Mouse (Mus musculus): ENCODE measurements around the gene Camta2. TPM values are rescaled to one million over a fixed set of nuclear protein-coding genes. Genes with fewer than 3 reads are reported as not detected.

Gene Camta2
- polyA plus RNA-seq, 2 experiments, result 2.1 to 2.7 TPM

- peaks cover 0 to 22% of the 10 kb centered on the region in 2 experiments; a peak in 2 of 4 replicates for H3K4me1 ChIP-seq (replicated peaks; ENCODE audit: control insufficient read depth in 2 of 2, insufficient read depth in 2 of 2, low read length in 1 of 2)
- DNase-seq (ENCODE audit: low read depth in 3 of 3, low spot score in 3 of 3) (no peak), ATAC-seq (ENCODE audit: insufficient read depth) (no peak)
- H3K27ac ChIP-seq, result no peak overlapping the region
- H3K9ac ChIP-seq (replicated peaks), result no peak overlapping the region
- H3K36me3 ChIP-seq (replicated peaks; ENCODE audit: control insufficient read depth, insufficient read depth, low read depth), result no peaks in the 10 kb centered on the region; the same call in 1 of the 2 replicates
- H3K9me3 ChIP-seq (ENCODE audit: control insufficient read depth, low read length), result no peaks in the 10 kb centered on the region
- no peaks in the 10 kb centered on the region for H3K27me3 ChIP-seq (ENCODE audit: control insufficient read depth, insufficient read depth, low read length)
- TF ChIP-seq CTCF (IDR thresholded peaks at IDR 0.05; ENCODE audit: low read depth), result no peak
- no peak for TF ChIP-seq EP300 (IDR thresholded peaks at IDR 0.05; ENCODE audit: low read depth)
- no peak overlapping the region for H3K4me2 ChIP-seq (ENCODE audit: low read depth)
- H3K4me3 ChIP-seq (ENCODE audit: insufficient read depth in 1 of 2, low read depth in 2 of 2, low read length in 2 of 2), result no peak overlapping the region
- 78% methylated on average over 8 of the region's 8 CpGs for WGBS (ENCODE audit: insufficient replicate concordance)
Observed at GRCm38 (mm10) chr11:70679361-70679760, 8.5 kb downstream of the Camta2 start.

DNA sequence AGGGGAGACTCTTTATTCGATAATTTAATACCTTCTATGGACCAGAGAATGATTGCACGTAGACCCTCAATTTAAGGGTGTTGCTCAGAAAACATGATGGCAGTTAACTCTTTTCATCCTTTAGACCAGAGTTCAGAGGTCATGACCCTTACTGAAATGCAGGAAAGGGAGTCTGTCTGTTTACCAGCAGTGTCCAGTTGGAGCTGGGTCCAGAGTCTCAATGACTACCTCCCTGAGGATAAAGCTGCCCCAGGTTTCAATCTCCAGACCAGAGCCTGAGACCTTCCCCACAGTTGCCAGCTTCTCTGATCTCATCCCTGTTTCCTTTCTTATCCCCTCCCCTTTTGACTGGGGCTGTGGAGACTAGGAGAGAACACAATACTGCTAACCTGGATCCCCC, 9.3 kb downstream of the Camta2 start:
- WGBS (ENCODE audit: insufficient replicate concordance), result 63% methylated on average over 2 of the region's 2 CpGs

GRCm38 (mm10) chr11:70678092-70678491, 9.8 kb downstream of the Camta2 start:
- no peaks in the 10 kb centered on the region; the same call in 1 of the 2 replicates for H3K36me3 ChIP-seq (replicated peaks; ENCODE audit: control insufficient read depth, insufficient read depth, low read depth)

More for the DNA sequence above, 9.3 kb downstream of the Camta2 start:
- Histone ChIP-seq H3K27me3 (ENCODE audit: control insufficient read depth, insufficient read depth, low read length) (no peaks in the 10 kb centered on the region), H3K4me1 (replicated peaks; ENCODE audit: control insufficient read depth in 2 of 2, insufficient read depth in 2 of 2, low read length in 1 of 2) (peaks cover 0 to 22% of the 10 kb centered on the region in 2 experiments; a peak in 2 of 4 replicates), H3K9ac (replicated peaks) (no peak overlapping the region), H3K27ac (0 out of 2 replicates have a peak overlapping the region, but pooled peaks have one; percentile 39), H3K4me2 (ENCODE audit: low read depth) (no peak overlapping the region), H3K4me3 (ENCODE audit: insufficient read depth in 1 of 2, low read depth in 2 of 2, low read length in 2 of 2) (no peak overlapping the region), H3K9me3 (ENCODE audit: control insufficient read depth, low read length) (no peaks in the 10 kb centered on the region), H3K36me3 (replicated peaks; ENCODE audit: control insufficient read depth, insufficient read depth, low read depth) (no peaks in the 10 kb centered on the region; the same call in 1 of the 2 replicates)
- no peak for TF ChIP-seq EP300 (IDR thresholded peaks at IDR 0.05; ENCODE audit: low read depth)
- no peak for TF ChIP-seq CTCF (IDR thresholded peaks at IDR 0.05; ENCODE audit: low read depth)
- DNase-seq (ENCODE audit: low read depth in 3 of 3, low spot score in 3 of 3) (no peak), ATAC-seq (ENCODE audit: insufficient read depth) (peak; percentile 33; the same call in 1 of the 2 replicates)

DNA sequence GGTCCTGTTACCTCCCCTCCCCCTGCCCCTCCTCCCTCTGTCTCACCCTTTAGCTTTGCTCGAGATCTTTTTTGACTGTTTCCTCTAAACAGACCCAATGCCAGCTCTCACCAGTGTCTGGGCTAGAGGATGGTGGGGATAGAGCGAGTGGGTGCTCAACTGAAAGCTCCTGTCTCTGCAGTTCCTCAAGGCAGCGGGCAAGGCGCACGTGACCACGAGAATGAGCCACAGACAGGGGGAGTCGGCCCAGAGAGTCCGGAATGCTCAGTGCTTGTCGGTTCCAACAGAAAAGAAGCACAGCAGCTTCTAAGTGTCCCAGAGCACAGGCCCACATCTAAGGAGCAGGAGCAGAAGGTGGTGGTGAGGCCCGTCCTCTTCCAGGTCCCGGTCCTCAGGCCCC, 13.4 kb downstream of the Camta2 start:
- ATAC-seq (ENCODE audit: insufficient read depth) (no peak), DNase-seq (ENCODE audit: low read depth in 3 of 3, low spot score in 3 of 3) (no peak)
- no peaks in the 10 kb centered on the region for H3K9me3 ChIP-seq (ENCODE audit: control insufficient read depth, low read length)
- H3K9ac ChIP-seq (replicated peaks), result no peak overlapping the region
- no peaks in the 10 kb centered on the region for H3K36me3 ChIP-seq (replicated peaks; ENCODE audit: control insufficient read depth, insufficient read depth, low read depth)
- TF ChIP-seq CTCF (IDR thresholded peaks at IDR 0.05; ENCODE audit: low read depth) (no peak), EP300 (IDR thresholded peaks at IDR 0.05; ENCODE audit: low read depth) (no peak)
- WGBS (ENCODE audit: insufficient replicate concordance), result 54% methylated on average over 11 of the region's 11 CpGs
- no peaks in the 10 kb centered on the region for H3K27me3 ChIP-seq (ENCODE audit: control insufficient read depth, insufficient read depth, low read length)
- no peak overlapping the region for H3K4me2 ChIP-seq (ENCODE audit: low read depth)
- no peak overlapping the region for H3K27ac ChIP-seq
- H3K4me1 ChIP-seq (replicated peaks; ENCODE audit: control insufficient read depth in 2 of 2, insufficient read depth in 2 of 2, low read length in 1 of 2), result peaks cover 0 to 17% of the 10 kb centered on the region in 2 experiments; a peak in 1 of 4 replicates
- H3K4me3 ChIP-seq (ENCODE audit: insufficient read depth in 1 of 2, low read depth in 2 of 2, low read length in 2 of 2), result no peak overlapping the region

More at GRCm38 (mm10) chr11:70678092-70678491, 9.8 kb downstream of the Camta2 start:
- H3K9ac ChIP-seq (replicated peaks), result no peak overlapping the region
- DNase-seq (ENCODE audit: low read depth in 3 of 3, low spot score in 3 of 3) (no peak), ATAC-seq (ENCODE audit: insufficient read depth) (peak; percentile 43; the same call in 1 of the 2 replicates)
- no peak overlapping the region for H3K4me3 ChIP-seq (ENCODE audit: insufficient read depth in 1 of 2, low read depth in 2 of 2, low read length in 2 of 2)
- 79% methylated on average over 9 of the region's 9 CpGs for WGBS (ENCODE audit: insufficient replicate concordance)
- H3K27me3 ChIP-seq (ENCODE audit: control insufficient read depth, insufficient read depth, low read length), result no peaks in the 10 kb centered on the region
- no peaks in the 10 kb centered on the region for H3K9me3 ChIP-seq (ENCODE audit: control insufficient read depth, low read length)
- H3K4me1 ChIP-seq (replicated peaks; ENCODE audit: control insufficient read depth in 2 of 2, insufficient read depth in 2 of 2, low read length in 1 of 2), result peaks cover 0 to 22% of the 10 kb centered on the region in 2 experiments; a peak in 2 of 4 replicates
- TF ChIP-seq CTCF (IDR thresholded peaks at IDR 0.05; ENCODE audit: low read depth), result no peak
- H3K4me2 ChIP-seq (ENCODE audit: low read depth), result no peak overlapping the region
- H3K27ac ChIP-seq, result no peak overlapping the region

GRCm38 (mm10) chr11:70674014-70674413, 13.9 kb downstream of the Camta2 start:
- ATAC-seq (ENCODE audit: insufficient read depth) (no peak), DNase-seq (ENCODE audit: low read depth in 3 of 3, low spot score in 3 of 3) (no peak)
- Histone ChIP-seq H3K4me3 (ENCODE audit: insufficient read depth in 1 of 2, low read depth in 2 of 2, low read length in 2 of 2) (no peak overlapping the region), H3K27ac (no peak overlapping the region), H3K27me3 (ENCODE audit: control insufficient read depth, insufficient read depth, low read length) (no peaks in the 10 kb centered on the region), H3K4me2 (ENCODE audit: low read depth) (no peak overlapping the region), H3K9me3 (ENCODE audit: control insufficient read depth, low read length) (no peaks in the 10 kb centered on the region), H3K9ac (replicated peaks) (no peak overlapping the region), H3K4me1 (replicated peaks; ENCODE audit: control insufficient read depth in 2 of 2, insufficient read depth in 2 of 2, low read length in 1 of 2) (peaks cover 0 to 13% of the 10 kb centered on the region in 2 experiments; a peak in 1 of 4 replicates), H3K36me3 (replicated peaks; ENCODE audit: control insufficient read depth, insufficient read depth, low read depth) (no peaks in the 10 kb centered on the region)
- TF ChIP-seq CTCF (IDR thresholded peaks at IDR 0.05; ENCODE audit: low read depth) (no peak), EP300 (IDR thresholded peaks at IDR 0.05; ENCODE audit: low read depth) (no peak)
- 88% methylated on average over 6 of the region's 6 CpGs for WGBS (ENCODE audit: insufficient replicate concordance)
